Mouse (Mus musculus): Measurements from ENCODE around the gene Adh7. TPM values are rescaled to one million over a fixed set of nuclear protein-coding genes. Genes with fewer than 3 reads are reported as not detected.

The Adh7 gene
- total and polyA plus RNA-seq, 3 experiments = not detected

GRCm38 (mm10) chr3:138197973-138198721 lies 19.4 kb upstream of the Adh7 start:
- no peaks in the 10 kb centered on the region for H3K79me2 ChIP-seq (replicated peaks; ENCODE audit: control insufficient read depth, extremely low read depth, insufficient read depth, poor library complexity, severe bottlenecking)
- peak; percentile 99 for DNase-seq (ENCODE audit: extremely low read depth)
- dilution Hi-C loops (cut with MboI; ENCODE audit: extremely low pct_ligation_motif_present, extremely low pct_unique_long_range_greater_than_20kb, low sequenced_read_pairs) = no loop called here
- in situ Hi-C loops (cut with MboI; ENCODE audit: low pct_ligation_motif_present, low pct_unique_long_range_greater_than_20kb, low sequenced_read_pairs) = loop anchor here (10.0 kb wide), 1 partner anchor 237 kb away; no protein-coding TSS in a partner anchor
- H3K27ac ChIP-seq (ENCODE audit: insufficient read depth, low read depth) = no peak overlapping the region
- TF ChIP-seq MYC (IDR thresholded peaks at IDR 0.05; ENCODE audit: low read depth, low read length) = peak; percentile 81
- peak; percentile 12; the same call in 1 of the 2 replicates for TF ChIP-seq MEF2A (IDR thresholded peaks at IDR 0.05; ENCODE audit: borderline replicate concordance, low read depth, low read length)
- TF ChIP-seq CTCF (conservative IDR thresholded peaks at IDR 0.05 in 1 of 2, IDR thresholded peaks at IDR 0.05 in 1 of 2; ENCODE audit: low read depth in 2 of 2, low read length in 2 of 2) = peak; percentile 96 to 99
- no peak for TF ChIP-seq MAFK (IDR thresholded peaks at IDR 0.05; ENCODE audit: insufficient replicate concordance, low read length)
- TF ChIP-seq NRF1 (IDR thresholded peaks at IDR 0.05; ENCODE audit: low read depth, low read length) = 0 out of 2 replicates have a peak, but pooled peaks have one; percentile 54
- no peak for TF ChIP-seq ZMIZ1 (IDR thresholded peaks at IDR 0.05; ENCODE audit: low read depth, low read length)
- 0 out of 2 replicates have a peak, but pooled peaks have one; percentile 33 for TF ChIP-seq E2F4 (IDR thresholded peaks at IDR 0.05; ENCODE audit: insufficient replicate concordance, low read depth, low read length)
- TF ChIP-seq JUND (conservative IDR thresholded peaks at IDR 0.05; ENCODE audit: low read depth, low read length) = 0 out of 2 replicates have a peak, but pooled peaks have one; percentile 37
- TF ChIP-seq IRF4 (IDR thresholded peaks at IDR 0.05; ENCODE audit: low read depth, low read length) = peak; percentile 36; the same call in 1 of the 2 replicates
- peak; percentile 67 for TF ChIP-seq ZC3H11A (IDR thresholded peaks at IDR 0.05; ENCODE audit: low read depth, low read length)
- peak; percentile 96 for TF ChIP-seq SMC3 (IDR thresholded peaks at IDR 0.05; ENCODE audit: low read depth, low read length)
- no peak for TF ChIP-seq CHD2 (IDR thresholded peaks at IDR 0.05; ENCODE audit: low read length)
- peak; percentile 21; the same call in 1 of the 2 replicates for TF ChIP-seq NELFE (IDR thresholded peaks at IDR 0.05; ENCODE audit: low read depth, low read length)
- TF ChIP-seq POLR2AphosphoS2 (IDR thresholded peaks at IDR 0.05; ENCODE audit: low read depth, low read length) = no peak
- TF ChIP-seq MXI1 (IDR thresholded peaks at IDR 0.05; ENCODE audit: low read depth, low read length) = 0 out of 2 replicates have a peak, but pooled peaks have one; percentile 19
- TF ChIP-seq ELF1 (IDR thresholded peaks at IDR 0.05; ENCODE audit: low read depth, low read length) = peak; percentile 42; the same call in 1 of the 2 replicates
- no peak for TF ChIP-seq ZNF384 (IDR thresholded peaks at IDR 0.05; ENCODE audit: low read depth, low read length)
- TF ChIP-seq HCFC1 (IDR thresholded peaks at IDR 0.05; ENCODE audit: low read depth, low read length) = no peak
- TF ChIP-seq CHD1 (IDR thresholded peaks at IDR 0.05; ENCODE audit: low read depth, low read length) = no peak
- no peak for TF ChIP-seq USF2 (conservative IDR thresholded peaks at IDR 0.05; ENCODE audit: low read depth, low read length)
- H3K9me3 ChIP-seq (replicated peaks; ENCODE audit: low read length) = no peaks in the 10 kb centered on the region
- no peak overlapping the region; the same call in 1 of the 2 replicates for H3K9ac ChIP-seq (ENCODE audit: insufficient read depth, low read depth)
- peaks cover 2% of the 10 kb centered on the region for H3K27me3 ChIP-seq (replicated peaks)
- peak overlapping the region in 1 of 3 experiments; percentile 39 for H3K4me3 ChIP-seq (replicated peaks in 1 of 3; ENCODE audit: low read depth in 2 of 3, low read length in 2 of 3, poor library complexity in 1 of 3)
- peaks cover 7 to 16% of the 10 kb centered on the region in 2 experiments for H3K4me1 ChIP-seq (ENCODE audit: control insufficient read depth in 1 of 2, insufficient read depth in 2 of 2)
- peak overlapping the region; percentile 94 for H3K4me2 ChIP-seq (ENCODE audit: insufficient read depth, low read depth, poor library complexity, severe bottlenecking)
- no peaks in the 10 kb centered on the region for H3K36me3 ChIP-seq (replicated peaks in 1 of 2; ENCODE audit: control insufficient read depth in 1 of 2, insufficient read depth in 1 of 2, low read length in 1 of 2)
